ENCODE assay signal across 12 mouse cellular contexts in genomic region chr12:85604301-85604998, GRCm38 (mm10). TPM values are rescaled to one million over a fixed set of nuclear protein-coding genes. Genes with fewer than 3 reads are reported as not detected.
DNase-seq lines count a peak whose midpoint lies in the region; ATAC-seq and TF ChIP-seq lines count a peak whose summit lies in the region.
"Had no signal": no experiment of that assay in that cellular context is flagged by ENCODE, and none has a peak within 500 bp of the region (broad histone marks: within the 10 kb centered on the region; RNA-seq: fewer than 3 reads in every experiment).

No protein-coding gene starts in this region.

- no peak for TF ChIP-seq CTCF in embryonic fibroblast, embryonic 13.5 days (IDR thresholded peaks at IDR 0.05; ENCODE audit: borderline replicate concordance, insufficient read depth, low read length)

- no peaks in the 10 kb centered on the region for H3K9me3 ChIP-seq in hindbrain, embryonic 12.5 days (replicated peaks)
- H3K9me3 ChIP-seq in hindbrain, embryonic 10.5 days, result no peaks in the 10 kb centered on the region
- H3K9me3 ChIP-seq in lung, embryonic 15.5 days, result no peaks in the 10 kb centered on the region
- no peaks in the 10 kb centered on the region for H3K9me3 ChIP-seq in stomach, embryonic 16.5 days (replicated peaks; ENCODE audit: control insufficient read depth, low read length)
- no peaks in the 10 kb centered on the region for H3K9me3 ChIP-seq in midbrain, embryonic 15.5 days
- H3K9me3 ChIP-seq: liver, embryonic 15.5 days had no signal

- 64% methylated on average over 9 of the region's 9 CpGs for WGBS in hindbrain, embryonic 12.5 days
- WGBS in hindbrain, embryonic 10.5 days, result 69% methylated on average over 9 of the region's 9 CpGs
- 39% methylated on average over 9 of the region's 9 CpGs for WGBS in lung, embryonic 15.5 days
- 33% methylated on average over 9 of the region's 9 CpGs for WGBS in stomach, embryonic 16.5 days
- 63% methylated on average over 9 of the region's 9 CpGs for WGBS in midbrain, embryonic 15.5 days

- peak overlapping the region; percentile 4; the same call in 1 of the 2 replicates for H3K27ac ChIP-seq in hindbrain, embryonic 12.5 days
- H3K27ac ChIP-seq in hindbrain, embryonic 10.5 days, result no peak overlapping the region
- H3K27ac ChIP-seq in lung, embryonic 15.5 days, result peak overlapping the region; percentile 37
- H3K27ac ChIP-seq in embryonic fibroblast, embryonic 13.5 days (ENCODE audit: insufficient read depth, low read length), result peak overlapping the region; percentile 71
- peak overlapping the region; percentile 55 for H3K27ac ChIP-seq in stomach, embryonic 16.5 days (ENCODE audit: low read length)
- no peak overlapping the region for H3K27ac ChIP-seq in midbrain, embryonic 15.5 days
- H3K27ac ChIP-seq: liver, embryonic 15.5 days had no signal

- no peak for TF ChIP-seq POLR2A in embryonic fibroblast, embryonic 13.5 days (IDR thresholded peaks at IDR 0.05; ENCODE audit: low read depth, low read length)

- no peak for ATAC-seq in hindbrain, embryonic 12.5 days (ENCODE audit: low FRiP score)
- no peak; the same call in 1 of the 2 replicates for ATAC-seq in lung, embryonic 15.5 days (ENCODE audit: borderline replicate concordance, extremely low read depth, low FRiP score, low TSS enrichment)
- peak; percentile 59 for ATAC-seq in stomach, embryonic 16.5 days (ENCODE audit: insufficient read depth, low FRiP score)
- no peak for ATAC-seq in midbrain, embryonic 15.5 days (replicated peaks)
- ATAC-seq: midbrain, embryonic 16.5 days had no signal

- H3K36me3 ChIP-seq in hindbrain, embryonic 12.5 days, result 0 out of 2 replicates have a peak, but pooled peaks cover 4% of the 10 kb centered on the region
- no peaks in the 10 kb centered on the region for H3K36me3 ChIP-seq in hindbrain, embryonic 10.5 days
- peaks cover 11% of the 10 kb centered on the region for H3K36me3 ChIP-seq in lung, embryonic 15.5 days
- no peaks in the 10 kb centered on the region for H3K36me3 ChIP-seq in stomach, embryonic 16.5 days (ENCODE audit: control insufficient read depth, insufficient read depth, low read length)
- no peaks in the 10 kb centered on the region; the same call in 1 of the 2 replicates for H3K36me3 ChIP-seq in midbrain, embryonic 15.5 days (replicated peaks)
- H3K36me3 ChIP-seq: liver, embryonic 15.5 days had no signal

- H3K4me1 ChIP-seq in hindbrain, embryonic 12.5 days, result peaks cover 45% of the 10 kb centered on the region
- peaks cover 48% of the 10 kb centered on the region for H3K4me1 ChIP-seq in hindbrain, embryonic 10.5 days (replicated peaks)
- peaks cover 51% of the 10 kb centered on the region for H3K4me1 ChIP-seq in lung, embryonic 15.5 days
- peaks cover 21% of the 10 kb centered on the region for H3K4me1 ChIP-seq in embryonic fibroblast, embryonic 13.5 days (ENCODE audit: control insufficient read depth, insufficient read depth, low read length)
- H3K4me1 ChIP-seq in stomach, embryonic 16.5 days (ENCODE audit: control insufficient read depth, insufficient read depth, low read length), result peaks cover 43% of the 10 kb centered on the region
- peaks cover 20% of the 10 kb centered on the region for H3K4me1 ChIP-seq in midbrain, embryonic 15.5 days

- DNase-seq in hindbrain, embryonic 10.5 days (ENCODE audit: low spot score), result no peak
- no peak for DNase-seq in lung, postnatal 25 days (ENCODE audit: low spot score)
- no peak for DNase-seq in thymus, postnatal 25 days
- DNase-seq: kidney, adult 11 months; spleen, adult 18-20 months had no signal

- no peak overlapping the region for H3K4me3 ChIP-seq in hindbrain, embryonic 12.5 days
- H3K4me3 ChIP-seq in hindbrain, embryonic 10.5 days, result no peak overlapping the region
- H3K4me3 ChIP-seq in lung, embryonic 15.5 days, result no peak overlapping the region
- no peak overlapping the region for H3K4me3 ChIP-seq in embryonic fibroblast, embryonic 13.5 days (ENCODE audit: insufficient read depth, low read length)
- H3K4me3 ChIP-seq in stomach, embryonic 16.5 days (replicated peaks; ENCODE audit: low read length), result no peak overlapping the region
- no peak overlapping the region for H3K4me3 ChIP-seq in midbrain, embryonic 15.5 days
- H3K4me3 ChIP-seq: liver, embryonic 15.5 days had no signal

- no peak overlapping the region for H3K4me2 ChIP-seq in hindbrain, embryonic 12.5 days (replicated peaks)
- no peak overlapping the region for H3K4me2 ChIP-seq in lung, embryonic 15.5 days
- H3K4me2 ChIP-seq in stomach, embryonic 16.5 days (ENCODE audit: low read depth, low read length), result no peak overlapping the region
- no peak overlapping the region for H3K4me2 ChIP-seq in midbrain, embryonic 15.5 days
- H3K4me2 ChIP-seq: liver, embryonic 15.5 days had no signal

- H3K9ac ChIP-seq in hindbrain, embryonic 12.5 days, result no peak overlapping the region
- no peak overlapping the region for H3K9ac ChIP-seq in lung, embryonic 15.5 days
- H3K9ac ChIP-seq in stomach, embryonic 16.5 days (ENCODE audit: low read length), result no peak overlapping the region
- H3K9ac ChIP-seq in midbrain, embryonic 15.5 days, result no peak overlapping the region
- H3K9ac ChIP-seq: liver, embryonic 15.5 days had no signal

- peaks cover 16% of the 10 kb centered on the region for H3K27me3 ChIP-seq in hindbrain, embryonic 12.5 days
- peaks cover 28% of the 10 kb centered on the region for H3K27me3 ChIP-seq in hindbrain, embryonic 10.5 days (ENCODE audit: insufficient read depth, poor library complexity, severe bottlenecking)
- H3K27me3 ChIP-seq in lung, embryonic 15.5 days, result no peaks in the 10 kb centered on the region
- H3K27me3 ChIP-seq in stomach, embryonic 16.5 days (ENCODE audit: control insufficient read depth, insufficient read depth, low read length), result no peaks in the 10 kb centered on the region
- no peaks in the 10 kb centered on the region for H3K27me3 ChIP-seq in midbrain, embryonic 15.5 days (replicated peaks)

RNA-seq across cellular contexts. Expression of gene Jdp2, which starts 5.6 kb away (rescaled TPM):
- polyA plus RNA-seq in hindbrain, embryonic 12.5 days (2016; fragmentation: Nextera tagmentation; extraction: Ambion mirVana), result 0.90 and 1.1 TPM in 2 replicates
- polyA plus RNA-seq in hindbrain, embryonic 10.5 days (2016; fragmentation: Nextera tagmentation; extraction: Ambion mirVana), result 0.25 TPM in 1 of 2 replicates, not detected in the other
- 0.89 and 1.6 TPM in 2 replicates for polyA plus RNA-seq in lung, embryonic 15.5 days (2015; fragmentation: Nextera tagmentation; extraction: Ambion mirVana)
- 63.9 and 73.7 TPM in 2 replicates for polyA plus RNA-seq in embryonic fibroblast, embryonic 13.5 days (2011; ENCODE audit: insufficient read length, low read depth, missing spikeins)
- 0.29 and 0.80 TPM in 2 replicates for polyA plus RNA-seq in stomach, embryonic 16.5 days (2015; fragmentation: Nextera tagmentation; extraction: Ambion mirVana)
- polyA plus RNA-seq in midbrain, embryonic 15.5 days (2015; fragmentation: Nextera tagmentation; extraction: Ambion mirVana), result 0.83 and 0.92 TPM in 2 replicates

Comparison
In these comparisons a context has a peak if more than half of its experiments do, and no peak if none do; other contexts are left out.
1. H3K27ac ChIP-seq: peak in hindbrain, embryonic 12.5 days (single experiment), lung, embryonic 15.5 days (single experiment), embryonic fibroblast, embryonic 13.5 days (single experiment) and stomach, embryonic 16.5 days (single experiment); none in hindbrain, embryonic 10.5 days (single experiment) and midbrain, embryonic 15.5 days (single experiment).
2. RNA of gene Jdp2, which starts 5.6 kb away (polyA plus RNA-seq): 63.9 to 73.7 TPM in embryonic fibroblast, embryonic 13.5 days; 0.89 to 1.6 TPM in lung, embryonic 15.5 days, 0.90 to 1.1 TPM in hindbrain, embryonic 12.5 days, 0.83 to 0.92 TPM in midbrain, embryonic 15.5 days, 0.29 to 0.80 TPM in stomach, embryonic 16.5 days and 0.25 TPM in hindbrain, embryonic 10.5 days; every median in the first group is over 10 times any median in the second.